Mouse (Mus musculus): ENCODE measurements around the gene Ap5b1.

Gene Ap5b1

DNA sequence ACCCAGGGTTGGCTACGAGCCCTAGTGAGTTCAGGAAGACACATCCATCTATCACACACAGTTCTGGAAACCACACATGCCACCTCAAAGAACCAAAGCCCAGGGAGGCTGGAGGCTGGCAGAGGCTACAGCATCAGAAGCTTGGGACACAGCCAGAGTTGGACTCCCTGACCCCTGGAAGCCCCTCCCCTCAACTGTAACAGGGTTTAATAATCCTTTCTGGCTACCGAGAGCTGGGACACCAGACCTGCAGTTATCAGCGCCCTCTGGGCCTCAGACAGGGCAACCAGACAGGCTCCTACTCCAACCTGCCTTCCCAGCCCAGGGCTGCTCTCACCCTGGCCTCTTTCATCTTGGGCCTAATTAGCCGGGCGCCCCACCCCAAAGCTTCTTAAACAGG is 1.5 kb upstream of the Ap5b1 start:
- in situ Hi-C loops (cut with MboI, MseI), result loop anchor here in 1 of 2 experiments (5.0 kb wide), 1 partner anchor 34 kb away; no protein-coding TSS in a partner anchor

DNA sequence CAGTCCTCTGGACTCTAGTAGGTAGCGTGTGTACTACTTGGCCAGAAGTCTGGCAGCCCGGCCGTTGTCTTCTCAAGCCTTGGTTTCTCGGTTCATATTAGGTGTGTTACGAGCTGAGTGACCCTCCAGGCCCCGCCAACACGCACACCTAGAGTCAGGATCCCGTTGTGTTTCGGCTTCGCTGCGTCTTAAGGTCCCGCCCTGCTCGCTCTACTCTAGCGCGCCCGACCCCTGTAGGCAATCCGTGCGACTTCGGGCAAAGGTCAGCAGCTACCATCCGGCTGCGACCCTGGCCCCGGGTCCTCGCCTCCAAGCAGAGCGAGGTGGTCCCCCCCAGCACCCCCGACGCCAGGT is 668 bp upstream of the Ap5b1 start:
- in situ Hi-C loops (cut with MboI, MseI), result loop anchor here in 1 of 2 experiments (5.0 kb wide), 1 partner anchor 35 kb away; no protein-coding TSS in a partner anchor

GRCm38 (mm10) chr19:5568470-5569140 is 780 bp downstream of the Ap5b1 start:
- in situ Hi-C loops (cut with MboI, MseI), result loop anchor here in 1 of 2 experiments (5.0 kb wide), 1 partner anchor 36 kb away; no protein-coding TSS in a partner anchor

DNA sequence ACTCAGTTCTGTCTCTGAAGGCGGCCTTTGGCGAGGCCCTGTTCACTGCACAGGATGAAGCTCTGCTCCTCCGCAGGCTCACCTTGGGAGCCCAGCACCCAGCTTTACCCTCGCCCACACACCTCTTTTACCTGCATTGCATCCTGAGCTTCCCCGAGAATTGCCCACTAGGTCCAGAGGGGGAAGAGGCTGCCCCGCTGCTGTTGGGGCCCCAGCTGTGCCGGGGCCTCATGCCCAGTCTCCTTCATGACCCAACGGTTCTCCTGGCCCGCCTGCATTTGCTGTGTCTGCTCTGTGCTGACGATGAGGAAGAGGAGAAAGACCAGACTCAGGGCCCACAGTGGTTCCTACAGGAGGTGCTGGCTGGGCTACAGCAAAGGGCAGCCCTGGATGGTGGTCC is 1.7 kb downstream of the Ap5b1 start:
- in situ Hi-C loops (cut with MboI, MseI), result loop anchor here in 1 of 2 experiments (5.0 kb wide), 1 partner anchor 37 kb away; no protein-coding TSS in a partner anchor

- in situ Hi-C loops (cut with MboI, MseI), result loop anchor here in 1 of 2 experiments (5.0 kb wide), 1 partner anchor 38 kb away; no protein-coding TSS in a partner anchor
Measured at GRCm38 (mm10) chr19:5570353-5571246, 2.8 kb downstream of the Ap5b1 start.

DNA sequence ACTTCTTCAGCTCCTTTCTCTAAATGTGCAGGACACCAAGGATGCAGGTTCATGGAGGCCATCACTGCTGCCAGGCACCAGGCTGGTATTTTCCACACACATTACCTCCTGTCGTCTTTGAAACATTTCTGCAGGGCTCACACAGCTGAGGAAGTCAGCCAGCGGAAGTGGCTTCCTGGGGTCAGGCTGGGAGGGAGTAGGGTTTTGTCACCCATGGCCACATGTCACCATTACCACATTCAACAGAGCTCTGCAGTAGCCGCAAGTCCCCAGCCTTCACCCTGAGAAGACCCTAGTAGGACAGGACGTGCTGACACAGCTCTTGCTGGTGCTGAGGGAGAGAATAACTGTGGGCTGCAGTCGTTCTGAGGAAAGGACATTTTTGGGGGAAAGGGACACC is 4.0 kb downstream of the Ap5b1 start:
- in situ Hi-C loops (cut with MboI, MseI), result loop anchor here in 1 of 2 experiments (5.0 kb wide), 1 partner anchor 40 kb away; no protein-coding TSS in a partner anchor

DNA sequence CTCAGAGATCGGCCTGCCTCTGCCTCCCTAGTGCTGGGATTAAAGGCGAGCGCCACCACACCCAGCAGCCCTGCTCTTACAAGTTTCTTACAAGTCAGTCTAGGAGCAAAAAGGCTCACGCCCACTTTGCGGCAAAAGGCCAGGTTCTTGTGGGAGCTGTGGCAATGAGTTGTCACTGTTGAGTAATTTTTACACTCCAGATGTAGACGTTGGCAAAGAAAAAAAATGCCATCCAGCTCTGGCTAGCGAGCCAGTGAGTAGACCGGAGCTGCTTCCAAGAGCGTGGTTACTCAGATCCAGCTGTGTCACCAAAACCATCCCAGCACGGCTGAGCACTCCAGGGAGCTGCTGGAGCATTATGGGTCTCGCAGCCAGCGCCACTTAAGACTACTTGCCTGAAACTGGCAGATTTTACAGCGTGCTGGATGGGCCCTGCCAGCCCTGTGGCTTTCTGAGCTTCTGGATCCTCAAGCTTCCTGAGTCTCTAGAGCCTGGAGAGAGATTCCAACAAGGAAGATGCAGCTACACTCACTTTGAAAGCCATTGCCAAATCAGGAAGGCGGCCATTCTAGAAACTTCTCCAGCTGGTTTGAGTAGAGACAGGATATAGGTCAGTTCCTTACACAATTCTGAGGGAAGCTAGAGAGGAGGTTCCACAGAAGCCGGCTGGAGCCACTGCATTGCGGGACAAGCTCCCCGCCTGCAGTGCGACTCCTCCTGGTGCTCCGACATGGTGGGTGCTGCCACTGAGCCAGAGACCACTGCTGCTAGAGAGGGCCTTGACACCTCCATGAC is 4.7 kb downstream of the Ap5b1 start:
- in situ Hi-C loops (cut with MboI, MseI), result loop anchor here in 1 of 2 experiments (5.0 kb wide), 1 partner anchor 40 kb away; no protein-coding TSS in a partner anchor

DNA sequence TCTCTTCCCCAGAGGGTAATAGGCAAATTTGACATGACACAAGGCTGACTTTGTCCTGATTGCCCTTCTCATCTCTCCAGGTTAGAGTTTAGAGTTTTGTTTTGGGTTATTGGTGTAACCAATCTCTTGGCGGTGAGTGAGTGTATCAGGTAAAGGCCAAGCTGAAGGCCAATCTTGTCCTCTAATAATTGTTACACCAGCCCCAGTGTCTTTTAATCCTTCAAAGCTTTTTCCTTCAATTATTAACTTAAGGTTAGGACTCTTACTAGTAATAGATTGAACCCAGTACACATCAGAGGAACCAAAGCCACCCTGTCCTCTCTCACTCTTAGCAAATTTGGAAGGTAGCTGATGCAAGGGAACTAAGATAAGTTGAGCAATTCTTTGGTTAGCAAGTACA is 7.5 kb downstream of the Ap5b1 start:
- in situ Hi-C loops (cut with MboI, MseI), result no loop called here

- in situ Hi-C loops (cut with MboI, MseI), result no loop called here
Measured at GRCm38 (mm10) chr19:5579971-5580370, 12.1 kb downstream of the Ap5b1 start.

DNA sequence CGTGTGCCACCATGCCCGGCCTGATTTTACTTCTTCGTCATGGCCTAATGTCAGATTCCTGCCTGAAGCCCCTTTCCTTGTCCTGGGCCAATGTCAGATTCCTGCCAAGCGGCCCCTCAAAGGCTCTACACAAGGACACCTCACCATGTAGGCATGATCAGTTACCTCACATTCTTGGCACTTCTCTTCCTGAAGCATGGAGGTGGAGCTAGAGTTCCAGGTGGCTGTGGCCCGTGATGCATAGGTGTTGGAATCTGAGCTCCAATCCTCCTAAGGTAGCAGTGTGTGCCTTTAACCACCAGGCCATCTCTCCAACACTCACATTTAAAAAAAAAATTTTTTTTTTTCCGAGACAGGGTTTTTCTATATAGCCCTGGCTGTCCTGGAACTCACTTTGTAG is 13.0 kb downstream of the Ap5b1 start:
- in situ Hi-C loops (cut with MboI, MseI), result no loop called here

- in situ Hi-C loops (cut with MboI, MseI), result no loop called here
Measured at GRCm38 (mm10) chr19:5581995-5582394, 14.2 kb downstream of the Ap5b1 start.

GRCm38 (mm10) chr19:5589159-5589558 is 21.3 kb downstream of the Ap5b1 start:
- in situ Hi-C loops (cut with MboI, MseI), result no loop called here

DNA sequence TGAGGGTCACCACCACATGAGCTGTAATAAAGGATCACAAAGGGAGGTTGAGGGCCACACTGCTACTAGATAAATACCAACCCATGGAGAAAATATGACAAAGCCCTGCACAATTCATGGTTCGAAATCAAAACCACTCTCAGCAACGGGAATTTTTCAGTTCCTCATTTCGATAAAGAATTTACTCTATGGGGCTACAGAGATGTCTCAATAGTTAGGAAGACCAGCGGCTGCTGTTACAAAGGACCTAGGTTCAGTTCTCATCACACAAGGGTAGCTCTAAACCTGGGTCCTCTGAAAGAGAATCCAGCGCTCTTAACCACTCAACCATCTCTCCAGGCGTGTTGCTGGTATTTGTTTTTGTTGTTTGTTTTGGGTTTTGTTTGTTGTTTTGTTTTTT is 24.1 kb downstream of the Ap5b1 start:
- in situ Hi-C loops (cut with MboI, MseI), result no loop called here

DNA sequence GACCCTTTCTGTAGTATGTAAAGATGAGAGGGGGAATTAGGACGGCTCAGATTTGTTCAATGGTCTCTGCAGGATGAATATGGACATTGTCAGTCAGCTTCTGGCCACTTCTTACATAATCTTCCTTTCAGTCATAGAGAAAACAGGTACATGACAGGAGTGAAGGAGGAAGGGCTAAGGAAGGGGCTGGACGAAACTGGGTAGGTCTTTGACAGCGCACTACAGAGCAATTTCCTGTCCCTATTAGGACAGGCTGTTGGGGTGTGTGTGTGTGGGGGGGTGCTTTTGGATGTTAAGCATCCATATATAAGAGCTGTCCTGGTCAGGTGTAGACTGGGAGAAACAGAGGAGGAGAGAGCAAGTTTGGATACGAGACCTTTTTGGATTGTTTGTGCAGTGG is 31.4 kb downstream of the Ap5b1 start:
- in situ Hi-C loops (cut with MboI, MseI), result no loop called here

GRCm38 (mm10) chr19:5601752-5602541 is 34.1 kb downstream of the Ap5b1 start, which contains the start of gene Rnaseh2c:
Rnaseh2c (plus strand) TSS chr19:5601873.
- in situ Hi-C loops (cut with MboI, MseI), result no loop called here

GRCm38 (mm10) chr19:5603664-5604063 is 35.8 kb downstream of the Ap5b1 start:
- in situ Hi-C loops (cut with MboI, MseI), result no loop called here

DNA sequence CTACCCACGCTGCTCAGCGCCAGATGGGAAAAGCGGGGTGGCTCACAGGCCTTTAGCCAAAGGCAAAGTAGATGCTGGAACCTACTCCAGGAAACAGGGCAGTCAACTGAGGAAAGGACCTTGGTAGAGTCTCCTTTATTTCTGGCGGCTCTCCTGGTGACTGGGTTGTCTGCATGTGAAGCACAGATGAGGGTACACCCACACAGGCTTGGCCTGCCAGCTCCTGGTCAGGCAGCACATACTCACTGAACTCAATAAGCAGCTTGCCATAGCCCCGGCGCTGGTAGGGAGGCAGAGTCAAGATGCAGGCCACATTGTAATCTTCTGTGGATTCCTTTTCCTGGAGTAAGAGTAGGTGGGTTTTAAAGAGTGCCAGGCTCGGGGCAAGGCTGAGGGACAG is 37.3 kb downstream of the Ap5b1 start:
- in situ Hi-C loops (cut with MboI, MseI), result no loop called here

DNA sequence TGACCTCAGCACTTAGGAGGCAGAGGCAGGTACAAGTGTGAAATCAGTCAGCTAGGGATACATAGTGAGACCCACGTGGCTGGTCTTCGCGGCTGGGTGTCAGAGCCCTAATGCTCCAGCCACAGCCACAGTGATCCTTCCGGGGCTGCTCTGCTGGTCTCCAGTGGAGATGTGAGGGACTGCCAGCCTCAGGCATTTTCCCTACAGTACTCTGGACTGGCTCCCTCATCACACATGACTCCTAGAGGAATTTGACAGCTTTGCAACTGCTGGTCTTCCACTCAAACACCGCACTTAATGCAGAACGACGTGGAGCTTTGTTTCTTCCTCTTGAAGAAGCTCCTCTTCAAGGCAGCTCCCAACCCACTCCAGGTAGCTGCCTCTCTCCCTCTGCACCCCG is 38.4 kb downstream of the Ap5b1 start:
- in situ Hi-C loops (cut with MboI, MseI), result no loop called here

- in situ Hi-C loops (cut with MboI, MseI), result no loop called here
Measured at GRCm38 (mm10) chr19:5607705-5608410, 40.0 kb downstream of the Ap5b1 start.

DNA sequence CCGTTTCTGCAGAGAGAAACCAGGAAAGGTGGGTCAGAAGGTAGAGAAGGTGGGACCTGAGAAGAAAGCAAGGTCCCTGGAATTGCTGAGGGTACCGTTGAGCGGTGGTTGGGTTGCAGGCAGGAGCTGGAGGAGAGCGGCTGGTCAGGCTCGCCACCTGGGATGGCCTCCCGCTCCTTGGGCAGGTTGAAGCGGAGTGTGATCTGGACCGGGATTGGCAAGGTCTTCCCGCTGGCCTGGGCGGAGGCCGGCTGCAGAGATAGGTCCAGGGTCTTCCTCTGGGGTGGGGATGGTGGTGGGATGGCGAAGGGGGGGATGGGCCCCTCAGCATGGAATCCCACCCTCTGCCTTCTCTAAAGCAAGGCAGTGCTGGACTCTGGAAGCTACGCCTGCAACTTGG is 40.9 kb downstream of the Ap5b1 start:
- in situ Hi-C loops (cut with MboI, MseI), result no loop called here

Data from T-helper 17 cell (primary cell).